Mouse (Mus musculus): ENCODE measurements at regions not wholly inside any gene's neighbourhood (a gene's known extent, or its start where the extent isn't known, plus 50 kb on each side); places are given as distances from the start of the nearest gene placed in this dataset.

DNA sequence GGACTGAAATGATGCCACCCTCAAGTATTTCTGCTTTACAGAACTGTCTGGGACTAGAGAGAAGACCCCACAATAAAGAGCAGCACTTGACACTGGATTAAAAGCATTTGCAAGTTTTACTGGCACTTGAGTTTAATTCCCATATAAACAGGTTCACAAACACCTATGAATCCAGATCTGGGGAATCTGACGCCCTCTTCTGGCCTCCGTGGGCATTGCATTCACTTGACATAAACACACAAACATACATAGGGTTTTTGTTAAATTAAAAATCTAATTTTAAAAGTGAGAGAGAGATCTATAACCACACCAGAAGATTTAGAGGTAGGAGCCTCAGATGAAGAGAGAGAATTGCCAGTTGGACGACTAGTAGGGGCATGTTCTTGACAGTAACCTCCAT is 189.4 kb upstream of the Sgcd start:
- in situ Hi-C loops (cut with MboI, MseI): no loop called here

DNA sequence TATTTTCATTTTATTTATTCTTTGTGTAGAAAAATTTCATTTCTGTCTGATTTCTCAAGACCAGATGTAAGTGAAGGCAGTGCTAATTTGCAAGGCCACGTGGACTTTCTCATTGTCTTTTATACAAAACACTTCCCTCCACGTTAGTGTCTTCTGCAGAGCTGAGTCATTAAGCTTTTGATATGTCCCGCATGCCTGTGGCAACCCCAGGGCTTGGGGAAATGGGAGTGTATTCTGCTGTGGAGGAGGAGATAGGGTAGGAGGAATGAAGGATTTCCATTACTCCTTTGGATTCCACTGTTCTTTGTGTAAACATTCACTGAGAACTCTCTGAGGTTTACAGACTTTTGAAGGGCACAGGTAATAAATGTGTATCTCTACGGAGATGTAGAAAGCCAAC is 187.7 kb upstream of the Sgcd start:
- in situ Hi-C loops (cut with MboI, MseI): no loop called here

DNA sequence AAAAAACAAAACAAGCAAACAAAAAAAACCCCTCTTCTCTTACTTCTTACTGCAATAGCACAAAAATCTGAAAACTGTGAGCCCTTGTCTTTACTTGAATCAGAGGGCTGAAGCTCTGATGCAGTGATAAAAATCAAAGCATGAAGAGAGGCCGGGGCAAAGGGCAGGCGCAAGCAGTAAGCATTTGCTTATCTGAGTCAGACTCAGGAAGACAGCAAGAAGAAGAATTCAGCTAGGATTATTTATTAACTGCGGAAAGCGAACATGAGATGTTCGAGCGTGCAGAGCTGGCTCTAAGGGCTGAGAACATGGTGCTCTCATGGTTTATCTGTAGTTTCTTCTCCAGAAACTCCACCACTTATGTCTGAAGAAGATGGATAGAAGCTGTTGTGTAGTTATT is 163.4 kb upstream of the Sgcd start:
- in situ Hi-C loops (cut with MboI, MseI): no loop called here

DNA sequence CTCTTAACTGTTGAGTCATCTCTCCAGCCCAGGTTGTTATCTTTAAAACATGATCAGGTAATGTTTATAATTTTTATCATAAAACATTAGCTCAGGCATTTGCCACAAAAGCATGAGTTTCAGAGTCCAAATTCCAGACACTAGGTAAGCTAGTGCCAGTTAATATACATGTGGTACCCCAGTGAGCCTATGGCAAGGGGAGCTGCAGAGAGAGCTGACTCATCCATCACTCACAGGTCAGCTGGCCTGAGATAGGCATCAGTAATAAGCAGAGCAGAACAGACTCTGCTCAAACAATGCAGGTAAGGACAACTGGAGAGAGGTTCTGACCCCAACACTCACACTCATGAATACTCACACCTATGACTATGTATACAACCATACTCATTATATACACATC is 144.6 kb upstream of the Sgcd start:
- in situ Hi-C loops (cut with MboI, MseI): no loop called here

DNA sequence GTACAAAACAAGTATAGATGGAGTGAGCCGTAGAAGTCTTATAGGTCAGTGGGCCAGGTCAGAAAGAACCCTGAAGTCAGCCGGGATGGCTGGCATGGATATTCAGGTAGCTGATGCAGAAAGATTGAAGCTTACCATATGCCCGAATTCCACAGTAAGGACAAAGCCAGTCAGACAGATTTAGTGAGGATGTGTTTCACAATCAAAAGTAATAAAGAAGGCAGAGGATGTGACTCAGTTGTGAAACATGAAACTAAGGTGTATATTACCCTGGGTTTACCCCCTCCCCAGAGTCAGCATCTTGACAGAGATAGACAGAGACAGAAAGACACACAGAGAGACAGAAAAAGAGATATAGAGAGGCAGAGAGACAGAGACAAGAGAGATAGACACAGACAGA is 109.3 kb upstream of the Sgcd start:
- in situ Hi-C loops (cut with MboI, MseI): no loop called here

DNA sequence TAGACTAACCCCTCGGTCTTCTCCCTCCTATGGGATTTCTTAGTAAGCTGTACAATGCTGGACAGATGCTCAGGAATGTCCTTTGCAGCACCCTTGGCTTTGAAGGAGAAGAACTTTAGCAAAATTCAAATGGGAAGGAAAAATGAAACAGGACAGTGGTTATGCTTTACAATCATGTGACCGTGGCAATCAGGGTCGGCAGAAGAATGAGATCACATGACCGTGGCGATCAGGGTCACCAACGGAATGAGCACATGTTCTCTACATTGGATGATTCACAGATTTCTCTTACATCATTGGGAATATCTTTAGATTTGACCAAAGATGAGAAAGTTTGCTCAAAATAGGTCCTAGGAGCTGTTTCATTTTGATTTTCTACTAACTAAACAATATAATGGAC is 108.7 kb upstream of the Sgcd start:
- in situ Hi-C loops (cut with MboI, MseI): no loop called here

DNA sequence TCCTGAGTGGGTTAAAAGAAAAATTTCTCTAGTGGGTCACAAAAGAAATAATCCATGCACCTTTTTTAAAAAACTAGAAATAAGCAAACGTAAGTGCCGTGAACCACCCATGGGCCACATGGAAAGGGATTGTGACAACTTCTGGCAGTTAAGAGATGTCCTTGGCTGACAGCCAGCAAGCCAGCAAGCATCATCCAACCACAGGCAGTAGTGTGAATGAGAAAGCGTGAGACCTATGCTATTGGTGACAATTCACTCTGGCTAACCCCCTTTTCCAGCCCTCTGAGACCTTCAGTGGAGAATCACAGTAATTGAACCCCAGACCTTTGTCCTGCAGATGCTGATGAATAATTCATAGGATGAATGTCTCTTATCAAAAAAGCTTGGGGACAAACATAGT is 78.3 kb upstream of the Sgcd start:
- in situ Hi-C loops (cut with MboI, MseI): loop anchor here in 1 of 2 experiments (5.0 to 25.0 kb wide), 2 partner anchors 1070 to 1175 kb away; partner anchors contain the start of gene Olfr1395

DNA sequence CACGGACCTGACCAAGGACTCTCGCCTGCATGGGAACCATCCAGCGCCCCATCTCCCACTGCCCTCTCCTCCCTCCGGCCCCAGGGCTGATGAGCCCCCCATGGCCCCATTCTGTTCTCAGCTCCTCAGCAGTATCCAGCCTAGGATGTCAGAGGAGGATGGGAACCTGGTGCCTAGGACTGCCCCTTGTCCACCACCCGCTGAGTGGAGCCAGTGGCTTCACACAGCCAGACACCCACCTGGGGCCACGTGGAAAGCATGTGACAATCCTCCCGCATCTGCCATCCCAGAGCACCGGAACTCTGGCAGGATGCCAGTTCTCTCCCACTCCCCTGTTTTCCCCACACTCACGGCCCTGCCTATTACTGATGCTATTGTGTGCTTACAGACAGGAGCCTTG is 75.0 kb upstream of the Sgcd start:
- in situ Hi-C loops (cut with MboI, MseI): loop anchor here in 1 of 2 experiments (25.0 kb wide), 1 partner anchor 1074 kb away; the partner anchor contains the start of gene Olfr1395

DNA sequence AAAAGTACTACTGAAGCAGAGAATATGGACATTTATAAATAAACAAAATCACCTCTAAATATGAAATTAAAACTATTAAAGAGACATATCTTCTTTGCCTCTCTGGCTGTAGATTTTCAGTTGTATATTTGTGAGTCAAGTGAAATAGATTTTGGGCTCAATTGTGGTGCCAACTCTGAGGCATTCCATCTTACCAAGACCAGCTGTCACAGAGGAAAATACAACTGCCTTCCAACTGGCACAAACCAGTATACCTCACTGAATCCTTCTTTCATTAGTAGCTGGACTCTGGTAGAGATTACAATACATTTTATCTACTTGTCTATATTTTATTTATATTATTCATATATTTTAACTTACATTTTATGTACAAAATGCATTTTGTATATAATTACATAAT is 72.7 kb upstream of the Sgcd start:
- in situ Hi-C loops (cut with MboI, MseI): loop anchor here in 1 of 2 experiments (25.0 kb wide), 1 partner anchor 1076 kb away; the partner anchor contains the start of gene Olfr1395

DNA sequence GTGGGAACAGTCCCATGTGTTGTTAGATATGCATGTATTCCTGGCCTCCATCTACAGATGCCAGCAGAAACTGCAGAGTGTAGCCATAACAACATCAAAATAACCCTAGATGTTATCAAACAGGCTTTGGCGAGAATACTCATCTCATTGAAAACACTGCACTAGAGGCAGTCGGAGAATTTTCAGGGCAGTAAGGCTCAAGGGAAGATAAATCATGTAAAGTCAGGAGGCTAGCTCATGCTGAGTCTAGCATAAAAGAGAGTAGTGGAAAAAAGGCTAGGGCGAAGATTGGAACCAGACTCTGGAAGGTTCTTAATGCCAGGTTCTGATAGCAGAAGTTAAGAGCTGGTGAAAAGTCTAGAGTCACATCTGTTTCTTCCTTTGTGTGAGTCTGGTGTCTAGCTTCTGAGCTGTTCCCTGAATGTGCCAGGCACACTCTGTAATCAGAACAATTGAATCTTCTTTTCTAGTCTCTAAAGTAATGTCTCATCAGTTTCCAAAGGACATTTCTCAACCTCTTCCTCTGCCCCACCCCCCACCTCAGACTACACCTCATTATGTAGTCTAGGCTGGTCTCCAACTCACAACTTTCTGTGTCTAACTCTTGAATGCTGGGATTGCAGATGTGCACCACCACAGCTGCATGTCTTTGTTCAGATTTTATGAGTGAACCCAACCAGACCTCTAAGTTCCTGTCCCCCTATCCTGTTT is 62.5 kb upstream of the Sgcd start:
- in situ Hi-C loops (cut with MboI, MseI): loop anchor here in 1 of 2 experiments (25.0 kb wide), 1 partner anchor 1086 kb away; the partner anchor contains the start of gene Olfr1395

DNA sequence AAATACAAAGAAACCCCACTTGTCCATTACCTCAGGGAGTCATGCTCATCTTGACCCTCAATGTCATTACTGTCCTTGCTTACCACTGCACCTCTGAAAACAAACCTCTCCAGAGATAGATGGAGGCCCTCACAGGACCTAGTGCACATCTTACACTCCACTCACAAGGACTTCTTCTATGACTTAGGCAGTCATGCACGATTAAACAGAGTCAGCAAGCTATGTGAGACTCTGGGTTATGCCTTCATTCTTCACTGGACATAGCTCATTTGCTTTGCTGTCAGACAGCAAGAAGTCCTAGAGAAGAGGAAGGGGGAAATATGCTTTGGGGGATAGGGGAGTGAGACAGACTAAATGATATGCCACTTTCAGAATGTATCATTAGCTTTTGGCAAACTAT is 59.5 kb upstream of the Sgcd start:
- in situ Hi-C loops (cut with MboI, MseI): no loop called here

Measured in T-helper 17 cell (primary cell).